Mouse (Mus musculus) stomach, embryonic 16.5 days (tissue): ENCODE data around the gene Fam110c. TPM values are rescaled to one million over a fixed set of nuclear protein-coding genes. Genes with fewer than 3 reads are reported as not detected.
"Not testable (repeated sequence)": the region's sequence is repeated elsewhere in the genome, so short reads cannot be mapped to it uniquely, and the experiment has no call there.

Experiments
- ATAC-seq: fragments of 200-750 bp; cut with Nextera tagmentation; 2 replicates; pipeline ENCODE4 v1.8.0; 2017; ENCODE audit warnings: moderate number of reproducible peaks, moderate TSS enrichment; ENCODE audit not compliant: insufficient read depth, low FRiP score
- H3K27ac ChIP-seq: fragments of 300-500 bp; sonication (generic); 2 replicates; pipeline ENCODE4 v1.5.1; 2014; ENCODE audit warnings: low read length
- H3K27me3 ChIP-seq: fragments of 300-500 bp; sonication (generic); 2 replicates; pipeline ENCODE4 v1.6.1; 2014; ENCODE audit warnings: low read length, control low read depth, mixed read lengths; ENCODE audit not compliant: control insufficient read depth, insufficient read depth
- H3K36me3 ChIP-seq: fragments of 300-500 bp; sonication (generic); 2 replicates; pipeline ENCODE4 v1.6.1; 2014; ENCODE audit warnings: low read length; ENCODE audit not compliant: control insufficient read depth, insufficient read depth
- H3K4me1 ChIP-seq: fragments of 300-500 bp; sonication (generic); 2 replicates; pipeline ENCODE4 v1.6.1; 2014; ENCODE audit warnings: low read length, control low read depth, mixed read lengths; ENCODE audit not compliant: control insufficient read depth, insufficient read depth
- H3K4me2 ChIP-seq: fragments of 300-500 bp; sonication (generic); 2 replicates; pipeline ENCODE4 v1.6.1; 2014; ENCODE audit warnings: low read depth, low read length, mixed read lengths
- H3K4me3 ChIP-seq: fragments of 300-500 bp; sonication (generic); replicated peaks from 2 replicates; pipeline ENCODE4 v1.5.1; 2014; ENCODE audit warnings: mild to moderate bottlenecking, low read length
- H3K9ac ChIP-seq: fragments of 300-500 bp; sonication (generic); 2 replicates; pipeline ENCODE4 v1.6.1; 2014; ENCODE audit warnings: low read length
- H3K9me3 ChIP-seq: fragments of 300-500 bp; sonication (generic); replicated peaks from 2 replicates; pipeline ENCODE4 v1.6.1; 2016; ENCODE audit warnings: low read length, control low read depth; ENCODE audit not compliant: control insufficient read depth
- WGBS: fragments of 180-500 bp; shearing (Covaris S2); extraction: QIAGEN DNeasy Blood & Tissue Kit; methylation state at CpG from one replicate; pipeline ENCODE4 v1.1.7; 2014; 5-methylcytosine and 5-hydroxymethylcytosine counted together
- polyA plus RNA-seq: library from polyadenylated mRNA; unstranded; fragments of >200 nt; fragmentation: Nextera tagmentation; extraction: Ambion mirVana; gene quantifications from 2 replicates; pipeline ENCODE4 v1.2.1, GENCODE M21; 2015

Fam110c gene
- polyA plus RNA-seq, result 11.4 and 12.9 TPM in 2 replicates

GRCm38 (mm10) chr12:31073412-31074354 is at the start of gene Fam110c:
TSS of gene Fam110c (plus strand) at chr12:31073861.
- Histone ChIP-seq H3K4me2 (peak within 1 kb of the TSS; percentile 78), H3K4me3 (peak within 1 kb of the TSS; percentile 66), H3K27me3 (peaks cover 6% of the 10 kb centered on the region; the same call in 1 of the 2 replicates), H3K27ac (peak within 1 kb of the TSS; percentile 66), H3K4me1 (0 out of 2 replicates have a peak, but pooled peaks cover 6% of the 10 kb centered on the region), H3K9me3 (no peaks in the 10 kb centered on the region), H3K36me3 (no peaks in the 10 kb centered on the region), H3K9ac (peak within 1 kb of the TSS; percentile 81)
- peak; percentile 94 for ATAC-seq
- under 1% methylated on average over 50 of the region's 50 CpGs for WGBS

DNA sequence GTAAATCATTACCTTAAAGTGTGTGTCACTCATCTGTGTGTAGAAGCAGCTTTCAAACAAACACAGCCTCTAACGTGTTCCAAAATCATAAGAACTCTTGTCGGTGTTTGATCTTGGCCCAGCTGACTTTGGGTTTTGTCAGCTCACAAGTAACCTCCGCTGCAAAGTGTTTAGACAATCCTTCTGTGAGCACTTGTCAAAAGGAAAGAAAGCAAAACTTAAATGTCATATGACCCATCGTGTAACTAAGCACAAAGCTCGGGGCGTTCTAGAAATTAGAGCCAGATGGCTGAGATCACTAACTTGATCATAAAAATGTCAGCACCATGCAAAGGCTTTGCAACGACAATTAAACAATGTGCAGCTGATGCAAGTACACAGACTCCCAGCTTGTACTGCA is 47.2 kb upstream of the Fam110c start:
- no peak for ATAC-seq
- Histone ChIP-seq H3K36me3 (no peaks in the 10 kb centered on the region), H3K4me1 (no peaks in the 10 kb centered on the region), H3K9ac (no peak overlapping the region), H3K27me3 (no peaks in the 10 kb centered on the region), H3K4me3 (no peak overlapping the region), H3K4me2 (no peak overlapping the region), H3K27ac (no peak overlapping the region), H3K9me3 (no peaks in the 10 kb centered on the region)
- WGBS, result 21% methylated on average over 7 of the region's 7 CpGs

DNA sequence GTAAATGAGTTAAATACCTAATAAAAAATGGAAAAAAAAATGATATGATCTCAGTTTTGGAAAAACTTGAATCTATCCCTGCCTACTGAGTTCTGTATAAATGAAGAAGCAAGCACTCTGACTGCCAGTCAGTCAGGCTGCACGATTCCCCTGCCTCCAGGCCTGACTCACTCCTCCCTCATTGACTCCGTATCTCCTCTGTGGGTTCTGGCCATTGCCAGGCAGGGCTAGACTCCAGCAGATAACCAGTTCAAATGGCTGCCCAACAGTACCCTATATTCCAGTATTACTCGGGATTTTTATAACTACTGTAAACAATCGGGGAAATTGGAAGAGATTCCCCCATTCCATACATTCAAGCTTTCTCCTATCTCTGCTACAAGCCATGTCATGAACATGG is 21.6 kb upstream of the Fam110c start:
- Histone ChIP-seq H3K27me3 (no peaks in the 10 kb centered on the region), H3K9me3 (no peaks in the 10 kb centered on the region), H3K4me3 (no peak overlapping the region), H3K27ac (no peak overlapping the region), H3K9ac (no peak overlapping the region), H3K36me3 (no peaks in the 10 kb centered on the region), H3K4me2 (no peak overlapping the region), H3K4me1 (no peaks in the 10 kb centered on the region)
- ATAC-seq, result no peak
- 81% methylated on average over 4 of the region's 4 CpGs for WGBS

DNA sequence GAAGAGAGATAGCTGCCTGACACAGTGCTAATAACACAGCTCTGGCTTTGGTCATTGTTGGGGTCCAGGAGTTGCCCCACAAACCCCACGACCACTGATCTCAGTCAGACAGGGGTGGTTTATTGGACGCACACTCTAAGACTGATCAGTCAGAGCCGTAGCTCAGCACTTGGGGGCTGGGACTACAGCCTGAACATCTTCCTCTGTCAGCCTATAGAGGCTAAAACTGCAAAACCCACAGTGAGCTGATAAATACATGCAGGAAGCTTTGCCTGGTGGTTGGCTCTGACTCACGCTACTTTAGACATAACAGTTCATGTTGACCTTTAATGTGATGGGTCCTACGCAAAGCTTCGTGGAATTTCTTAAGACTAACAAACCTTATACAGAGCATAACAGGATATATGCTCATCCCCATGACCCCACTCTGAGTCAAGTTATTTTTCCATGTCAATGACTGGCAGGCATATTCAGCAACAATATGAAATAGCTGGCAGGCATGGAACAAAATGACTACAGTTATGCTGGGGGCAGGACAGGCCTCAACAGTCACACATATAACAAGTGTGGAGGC is 17.3 kb upstream of the Fam110c start:
- Histone ChIP-seq H3K27me3 (no peaks in the 10 kb centered on the region), H3K4me3 (no peak overlapping the region), H3K36me3 (no peaks in the 10 kb centered on the region), H3K9me3 (no peaks in the 10 kb centered on the region), H3K27ac (no peak overlapping the region), H3K4me2 (no peak overlapping the region), H3K4me1 (no peaks in the 10 kb centered on the region), H3K9ac (no peak overlapping the region)
- no peak for ATAC-seq
- WGBS, result 55% methylated on average over 6 of the region's 6 CpGs

DNA sequence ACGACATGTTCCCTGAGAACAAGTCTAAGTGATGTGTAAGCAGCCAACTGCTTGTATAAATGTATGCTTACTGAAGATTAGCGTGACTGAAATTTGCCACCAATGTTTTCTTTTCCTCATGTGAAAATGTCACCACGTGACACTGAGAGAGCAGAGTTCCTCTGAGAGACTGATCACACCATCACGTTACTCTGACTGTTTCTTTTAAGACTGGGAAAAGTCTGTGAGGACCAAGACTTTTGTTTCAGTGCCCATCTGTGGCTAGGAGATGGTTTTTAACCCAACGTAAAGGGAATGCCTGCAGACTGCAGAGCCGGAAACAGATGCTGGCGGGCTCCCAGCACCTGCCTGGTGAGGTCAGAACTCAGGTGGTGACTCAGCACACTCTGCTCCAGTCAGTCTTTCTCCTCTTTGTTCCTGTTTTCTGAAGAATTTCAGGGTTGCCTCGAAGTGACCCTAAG is 14.2 kb upstream of the Fam110c start:
- Histone ChIP-seq H3K4me3 (no peak overlapping the region), H3K27me3 (no peaks in the 10 kb centered on the region), H3K4me1 (no peaks in the 10 kb centered on the region), H3K9me3 (no peaks in the 10 kb centered on the region), H3K36me3 (no peaks in the 10 kb centered on the region), H3K4me2 (no peak overlapping the region), H3K27ac (peak overlapping the region; percentile 64), H3K9ac (no peak overlapping the region)
- ATAC-seq, result peak; percentile 82; the same call in 1 of the 2 replicates
- WGBS, result 29% methylated on average over 8 of the region's 8 CpGs

GRCm38 (mm10) chr12:31060245-31060644 is 13.4 kb upstream of the Fam110c start:
- 58% methylated on average over 8 of the region's 8 CpGs for WGBS
- Histone ChIP-seq H3K9me3 (no peaks in the 10 kb centered on the region), H3K9ac (no peak overlapping the region), H3K36me3 (no peaks in the 10 kb centered on the region), H3K4me2 (no peak overlapping the region), H3K4me3 (no peak overlapping the region), H3K27me3 (no peaks in the 10 kb centered on the region), H3K27ac (no peak overlapping the region), H3K4me1 (no peaks in the 10 kb centered on the region)
- ATAC-seq, result no peak

- 80% methylated on average over 5 of the region's 5 CpGs for WGBS
- no peaks in the 10 kb centered on the region for H3K9me3 ChIP-seq
- no peak overlapping the region for H3K4me3 ChIP-seq
- H3K27me3 ChIP-seq, result peaks cover 6% of the 10 kb centered on the region; the same call in 1 of the 2 replicates
- ATAC-seq, result no peak
- no peaks in the 10 kb centered on the region for H3K36me3 ChIP-seq
- H3K4me2 ChIP-seq, result no peak overlapping the region
- H3K27ac ChIP-seq, result no peak overlapping the region
- H3K9ac ChIP-seq, result no peak overlapping the region
- H3K4me1 ChIP-seq, result 0 out of 2 replicates have a peak, but pooled peaks cover 3% of the 10 kb centered on the region
These were observed 2.4 kb upstream of the Fam110c start for GRCm38 (mm10) chr12:31071222-31071621.

- Histone ChIP-seq H3K27ac (peak overlapping the region; percentile 66), H3K4me3 (peak overlapping the region; percentile 66), H3K9ac (peak overlapping the region; percentile 81), H3K4me2 (peak overlapping the region; percentile 78)
- H3K36me3 ChIP-seq, ATAC-seq, H3K27me3 ChIP-seq, H3K9me3 ChIP-seq, H3K4me1 ChIP-seq: not testable (repeated sequence)
- 0% methylated on average over 8 of the region's 18 CpGs for WGBS
These were observed 710 bp downstream of the Fam110c start for GRCm38 (mm10) chr12:31074355-31074786.
